Mouse (Mus musculus): ENCODE results near the gene H2-Q4. TPM values are rescaled to one million over a fixed set of nuclear protein-coding genes. Genes with fewer than 3 reads are reported as not detected.
A peak's percentile ranks its signal among the peaks of the same experiment; 100 is the strongest.
"Not testable (repeated sequence)": the region's sequence is repeated elsewhere in the genome, so short reads cannot be mapped to it uniquely, and the experiment has no call there.

The H2-Q4 gene
- total RNA-seq, 2 experiments from 2014 or later, result 2.2 to 3.1 TPM

DNA sequence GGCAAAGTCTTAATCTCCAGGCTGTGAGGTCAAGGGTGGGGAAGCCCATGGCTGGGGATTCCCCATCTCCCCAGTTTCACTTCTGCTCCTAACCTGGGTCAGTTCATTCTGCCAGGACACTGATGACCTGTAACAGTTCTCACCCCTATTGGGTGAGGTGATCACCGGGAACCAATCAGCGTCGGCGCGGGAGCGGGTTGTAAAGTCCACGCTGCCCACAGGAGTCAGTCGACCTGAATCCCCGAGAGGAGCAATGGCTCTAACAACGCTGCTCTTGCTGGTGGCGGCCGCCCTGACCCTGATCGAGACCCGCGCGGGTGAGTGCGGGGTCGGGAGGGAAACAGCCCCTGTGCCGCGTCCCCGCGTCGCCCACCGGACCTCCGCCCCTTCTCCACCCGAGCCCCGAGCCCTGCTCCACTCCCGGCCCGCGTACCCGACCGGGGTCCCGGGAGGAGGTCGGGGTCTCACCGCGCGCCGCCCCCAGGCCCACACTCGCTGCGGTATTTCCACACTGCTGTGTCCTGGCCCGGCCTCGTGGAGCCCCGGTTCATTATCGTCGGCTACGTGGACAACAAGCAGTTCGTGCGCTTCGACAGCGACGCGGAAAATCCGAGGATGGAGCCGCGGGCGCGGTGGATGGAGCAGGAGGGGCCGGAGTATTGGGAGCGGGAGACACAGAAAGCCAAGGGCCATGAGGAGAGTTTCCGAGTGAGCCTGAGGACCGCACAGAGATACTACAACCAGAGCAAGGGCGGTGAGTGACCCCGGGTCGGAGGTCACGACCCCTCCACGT is 45.4 kb downstream of the H2-Q4 start, which contains the start of gene H2-Q6:
H2-Q6 (plus strand) TSS at position 227 of the 793 bp plus-strand sequence.
- H3K27ac ChIP-seq; DNase-seq (ENCODE audit: extremely low spot score in 1 of 2, low spot score in 2 of 2); intact Hi-C loops (cut with DNase I): not testable (repeated sequence)
- H3K4me3 ChIP-seq, result peak within 1 kb of the TSS; percentile 24

GRCm38 (mm10) chr17:35425474-35425873 is 46.1 kb downstream of the H2-Q4 start:
- H3K4me3 ChIP-seq; DNase-seq (ENCODE audit: extremely low spot score in 1 of 2, low spot score in 2 of 2); H3K27ac ChIP-seq; intact Hi-C loops (cut with DNase I): not testable (repeated sequence)

DNA sequence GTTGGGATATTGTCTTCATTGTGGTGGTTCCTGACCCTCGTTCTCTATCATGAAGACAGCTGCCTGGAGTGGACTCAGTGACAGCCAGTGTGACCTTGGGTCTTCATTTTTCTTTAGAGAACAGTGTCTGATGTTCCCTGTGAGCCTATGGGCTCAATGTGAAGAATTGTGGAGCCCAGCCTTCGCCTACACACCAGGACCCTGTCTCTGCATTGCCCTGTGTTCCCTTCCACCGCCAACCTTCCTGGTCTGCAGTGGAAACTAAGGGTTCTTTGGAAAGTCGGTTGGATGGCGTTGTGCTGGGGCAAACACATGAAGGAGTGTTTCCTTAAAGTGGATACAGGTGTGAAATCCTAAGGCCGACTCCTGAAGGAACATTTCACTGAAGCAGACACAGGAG is 49.5 kb downstream of the H2-Q4 start:
- intact Hi-C loops (cut with DNase I); H3K4me3 ChIP-seq; DNase-seq (ENCODE audit: extremely low spot score in 1 of 2, low spot score in 2 of 2); H3K27ac ChIP-seq: not testable (repeated sequence)

DNA sequence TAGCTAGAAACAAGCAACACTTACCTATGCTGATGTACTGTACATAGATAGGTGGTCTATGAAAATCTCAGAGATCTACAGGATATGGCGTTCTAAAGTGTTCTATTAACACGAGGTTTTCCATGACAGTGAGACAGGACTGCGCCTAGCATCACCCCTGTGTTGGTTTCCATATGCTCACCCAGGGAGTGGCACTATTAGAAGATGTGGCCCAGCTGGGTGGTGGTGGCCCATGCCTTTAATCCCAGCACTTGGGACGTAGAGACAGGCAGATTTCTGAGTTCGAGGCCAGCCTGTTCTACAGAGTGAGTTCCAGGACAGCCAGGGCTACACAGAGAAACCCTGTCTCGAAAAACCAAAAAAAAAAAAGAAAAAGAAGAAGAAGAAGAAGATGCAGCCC is 51.3 kb downstream of the H2-Q4 start:
- DNase-seq (ENCODE audit: extremely low spot score in 1 of 2, low spot score in 2 of 2); intact Hi-C loops (cut with DNase I); H3K4me3 ChIP-seq; H3K27ac ChIP-seq: not testable (repeated sequence)

GRCm38 (mm10) chr17:35432167-35432566 is 52.8 kb downstream of the H2-Q4 start:
- H3K27ac ChIP-seq; H3K4me3 ChIP-seq; DNase-seq (ENCODE audit: extremely low spot score in 1 of 2, low spot score in 2 of 2); intact Hi-C loops (cut with DNase I): not testable (repeated sequence)

- DNase-seq (ENCODE audit: extremely low spot score in 1 of 2, low spot score in 2 of 2); intact Hi-C loops (cut with DNase I); H3K4me3 ChIP-seq; H3K27ac ChIP-seq: not testable (repeated sequence)
- TF ChIP-seq CTCF (IDR thresholded peaks at IDR 0.05), result peak; percentile 59
Observed at GRCm38 (mm10) chr17:35434836-35435235, 55.4 kb downstream of the H2-Q4 start.

Other genes starting within 250 kb of the H2-Q4 start
- gene Apom, start 247.6 kb upstream of the H2-Q4 start, total RNA-seq (2021), result not detected
- 100 to 1,000 TPM; 304 to 307 TPM for gene Bag6, start 244.4 kb upstream of the H2-Q4 start, total RNA-seq (2021)
- 100 to 1,000 TPM; 285 to 321 TPM for gene Prrc2a, start 214.7 kb upstream of the H2-Q4 start, total RNA-seq (2021)
- 10 to 100 TPM in 1 of 2 experiments, 1 to 10 TPM in 1; 8.0 to 14.4 TPM for gene Aif1, start 203.5 kb upstream of the H2-Q4 start, total RNA-seq (2021)
- gene Lst1, start 191.2 kb upstream of the H2-Q4 start, total RNA-seq (2021), result 1 to 10 TPM; 6.4 to 7.4 TPM
- under 1 TPM; 0.79 to 0.86 TPM for gene Ltb, start 185.2 kb upstream of the H2-Q4 start, total RNA-seq (2021)
- gene Tnf, start 177.6 kb upstream of the H2-Q4 start, total RNA-seq (2021), result not detected
- gene Lta, start 174.3 kb upstream of the H2-Q4 start, total RNA-seq (2021), result under 1 TPM; 0.41 to 0.65 TPM
- gene Gm16181, start 158.8 kb upstream of the H2-Q4 start, total RNA-seq (2021), result not detected
- gene Atp6v1g2, start 146.0 kb upstream of the H2-Q4 start, total RNA-seq (2021), result 100 to 1,000 TPM; 549 to 569 TPM
- 10 to 100 TPM; 13.0 to 16.1 TPM for gene Nfkbil1, start 143.8 kb upstream of the H2-Q4 start, total RNA-seq (2021)
- gene Ddx39b, start 137.9 kb upstream of the H2-Q4 start, total RNA-seq (2021), result 100 to 1,000 TPM; 215 TPM
- 10 to 100 TPM; 20.3 to 25.3 TPM for gene H2-D1, start 116.9 kb upstream of the H2-Q4 start, total RNA-seq (2021)
- gene H2-Q1, start 59.2 kb upstream of the H2-Q4 start, total RNA-seq (2021), result under 1 TPM in 1 of 2 experiments, not detected in 1; 0.79 TPM
- 1 to 10 TPM in 1 of 2 experiments, under 1 TPM in 1; 0.54 to 1.1 TPM for gene H2-Q2, start 37.4 kb upstream of the H2-Q4 start, total RNA-seq (2021)
- under 1 TPM in 1 of 2 experiments, not detected in 1; 0.59 TPM for gene H2-Q6, start 45.2 kb downstream of the H2-Q4 start, total RNA-seq (2021)
- under 1 TPM; 0.47 to 0.57 TPM for gene H2-Q7, start 59.5 kb downstream of the H2-Q4 start, total RNA-seq (2021)
- under 1 TPM; 0.43 to 0.75 TPM for gene H2-Q10, start 90.5 kb downstream of the H2-Q4 start, total RNA-seq (2021)
- under 1 TPM in 1 of 2 experiments, not detected in 1; 0.25 TPM for gene Pou5f1, start 126.4 kb downstream of the H2-Q4 start, total RNA-seq (2021)
- 10 to 100 TPM; 10.7 to 11.4 TPM for gene Tcf19, start 137.2 kb downstream of the H2-Q4 start, total RNA-seq (2021)
- 10 to 100 TPM; 14.5 to 17.1 TPM for gene Cchcr1, start 137.5 kb downstream of the H2-Q4 start, total RNA-seq (2021)
- 1 to 10 TPM; 1.3 TPM for gene Psors1c2, start 153.6 kb downstream of the H2-Q4 start, total RNA-seq (2021)
- 1 to 10 TPM in 1 of 2 experiments, under 1 TPM in 1; 0.87 to 1.5 TPM for gene Cdsn, start 172.5 kb downstream of the H2-Q4 start, total RNA-seq (2021)
- gene 2300002M23Rik, start 187.8 kb downstream of the H2-Q4 start, total RNA-seq (2021), result not detected
- not detected for gene Sfta2, start 221.9 kb downstream of the H2-Q4 start, total RNA-seq (2021)
- gene Gm9573, start 247.0 kb downstream of the H2-Q4 start, total RNA-seq (2021), result not detected

All from left cerebral cortex, adult 2 months (tissue).